ENCODE assay signal across 1 mouse cellular context in the genomic region with DNA sequence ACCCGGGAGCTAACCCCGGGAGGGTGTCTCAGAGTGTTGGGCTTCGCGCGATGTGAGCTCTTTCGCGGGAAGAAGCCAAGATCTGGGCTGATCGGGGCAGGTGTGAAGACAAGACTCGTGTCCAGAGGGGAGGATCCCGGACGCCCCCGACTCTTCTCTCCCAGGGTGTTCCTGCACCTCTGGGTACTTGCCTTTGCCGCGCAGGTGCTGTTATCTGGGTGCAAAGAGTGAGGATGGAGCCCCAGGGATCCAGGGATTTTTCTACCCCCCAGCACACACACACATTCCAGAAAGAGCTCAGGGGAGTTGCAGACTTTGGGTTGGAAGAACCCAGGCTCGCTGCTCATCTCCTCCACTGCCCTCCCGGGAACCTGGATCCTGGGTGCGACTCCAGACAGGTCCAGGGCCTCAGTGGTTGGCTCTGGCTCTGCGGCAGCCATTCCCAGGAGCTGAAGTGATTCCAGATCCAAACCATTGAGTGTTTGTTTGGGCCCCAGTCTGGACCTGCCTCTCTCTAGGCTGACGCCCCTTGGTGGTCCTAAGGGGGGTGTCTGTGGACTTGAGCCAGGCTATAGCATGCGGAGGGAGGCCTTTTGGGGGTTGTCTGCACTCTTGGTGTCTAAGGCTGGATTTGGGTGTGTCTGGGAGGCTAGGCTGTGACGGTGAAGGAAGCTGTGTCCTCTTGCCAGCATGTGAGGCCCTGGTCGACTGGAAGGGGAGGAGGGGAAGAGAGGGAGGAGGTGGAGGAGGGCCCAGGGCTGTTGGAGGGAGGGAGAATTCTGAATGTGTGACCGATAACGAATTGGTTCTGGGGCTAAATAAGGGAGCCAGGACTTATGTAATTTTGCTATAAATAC.
A peak's percentile ranks its signal among the peaks of the same experiment; 100 is the strongest.
TF ChIP-seq lines count a peak whose summit lies in the region.

No protein-coding gene starts in this region.

TF ChIP-seq in myocyte, 11 proteins besides CTCF, POLR2A, EP300 and RAD21:
- TF ChIP-seq MYOG (IDR thresholded peaks at IDR 0.05; ENCODE audit: control insufficient read depth in 1 of 3, insufficient read depth in 1 of 3, insufficient read length in 2 of 3, low read depth in 2 of 3): no peak
- TF ChIP-seq POLR2AphosphoS2 (IDR thresholded peaks at IDR 0.05; ENCODE audit: insufficient read length, low read depth): peak; percentile 61
